Mouse (Mus musculus): Measurements from ENCODE around the gene Fuca1. TPM values are rescaled to one million over a fixed set of nuclear protein-coding genes. Genes with fewer than 3 reads are reported as not detected.
"Not testable (repeated sequence)": the region's sequence is repeated elsewhere in the genome, so short reads cannot be mapped to it uniquely, and the experiment has no call there.

Gene Fuca1
- total RNA-seq, 2 experiments from 2014 or later = 46.8 to 47.9 TPM

GRCm38 (mm10) chr4:135913433-135913832, 7.1 kb upstream of the Fuca1 start:
- intact Hi-C loops (cut with DNase I) = no loop called here
- no peak for DNase-seq (ENCODE audit: extremely low spot score in 1 of 2, low spot score in 2 of 2)

DNA sequence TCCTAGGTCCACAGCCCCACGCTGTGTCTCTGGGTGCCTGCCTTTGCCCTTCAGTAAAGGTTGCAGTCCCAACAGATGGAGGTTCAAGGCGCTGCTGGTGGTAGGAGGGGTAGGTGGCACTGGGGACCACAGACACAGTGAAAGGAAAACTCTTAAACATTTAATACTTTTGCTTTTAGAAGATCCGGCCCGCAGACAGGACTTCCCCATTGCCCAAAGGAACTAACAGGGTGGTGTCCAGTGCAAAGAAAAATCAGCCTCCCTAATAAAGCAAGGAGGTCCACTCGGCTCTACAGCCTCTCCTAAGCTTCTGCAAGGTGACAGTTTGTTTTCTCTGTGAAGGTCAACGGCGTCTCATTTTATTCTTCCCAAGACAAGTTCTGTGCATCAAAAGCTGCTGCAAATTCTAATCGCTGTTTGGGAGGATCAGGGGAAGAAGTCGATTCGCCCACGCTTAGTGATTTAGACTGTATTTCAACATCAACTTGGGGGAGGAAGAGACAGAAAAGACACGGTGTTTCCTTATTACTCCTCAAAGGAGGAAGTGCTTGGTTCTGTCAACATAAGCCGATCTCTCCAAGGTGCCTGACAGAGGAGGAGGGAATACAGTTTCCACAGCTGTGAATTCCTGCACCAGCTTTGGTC, 1.8 kb upstream of the Fuca1 start:
- intact Hi-C loops (cut with DNase I) = no loop called here
- no peak for DNase-seq (ENCODE audit: extremely low spot score in 1 of 2, low spot score in 2 of 2)

GRCm38 (mm10) chr4:135919280-135919639, 1.3 kb upstream of the Fuca1 start:
- intact Hi-C loops (cut with DNase I) = no loop called here
- DNase-seq (ENCODE audit: extremely low spot score in 1 of 2, low spot score in 2 of 2) = no peak

DNA sequence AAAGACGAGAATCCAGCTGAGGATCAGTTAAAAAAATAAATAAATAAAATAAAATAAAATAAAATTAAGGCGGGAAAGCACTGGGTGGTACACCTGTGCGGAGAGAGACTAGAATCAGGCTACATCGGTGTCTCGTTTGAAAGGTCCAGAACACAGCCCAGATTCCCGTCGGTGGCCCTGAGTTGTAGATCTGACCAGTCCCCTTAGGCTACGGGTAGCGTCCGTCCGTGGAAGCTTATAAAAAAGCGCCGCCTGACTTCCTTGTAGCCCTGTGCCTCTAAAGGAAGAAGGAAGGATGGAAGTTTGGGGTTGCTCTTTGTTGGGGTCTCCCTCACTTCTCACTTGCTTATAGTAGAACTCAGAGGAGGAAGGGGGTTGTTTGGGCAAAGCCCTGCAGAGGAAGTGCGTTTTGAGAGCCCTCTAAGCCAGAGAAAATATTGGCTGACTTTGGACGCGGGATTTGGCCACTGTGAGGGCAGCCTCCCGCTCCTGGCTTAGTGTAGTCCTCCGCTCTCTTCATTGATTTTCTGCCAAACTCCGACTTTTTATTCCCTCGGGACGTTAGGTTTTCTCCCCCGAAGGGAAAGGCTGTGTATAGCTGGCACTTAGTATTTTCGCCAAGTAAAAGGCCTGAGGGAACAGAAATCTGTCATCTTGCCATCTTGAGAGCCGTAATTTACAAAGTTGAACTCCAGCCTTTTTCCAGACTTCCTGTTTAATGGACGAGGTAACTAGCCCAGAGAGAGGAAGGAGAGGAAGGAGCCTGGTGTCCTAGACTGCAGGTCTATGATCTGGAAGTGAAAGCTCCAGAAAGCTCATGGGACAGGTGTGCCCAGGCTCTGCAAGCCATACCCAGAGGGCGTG, 954 bp downstream of the Fuca1 start:
- intact Hi-C loops (cut with DNase I) = loop anchor here (2.0 kb wide), 1 partner anchor 119 kb away; no protein-coding TSS in a partner anchor
- DNase-seq (ENCODE audit: extremely low spot score in 1 of 2, low spot score in 2 of 2) = no peak

GRCm38 (mm10) chr4:135922190-135922589, 1.7 kb downstream of the Fuca1 start:
- intact Hi-C loops (cut with DNase I) = no loop called here
- DNase-seq (ENCODE audit: extremely low spot score in 1 of 2, low spot score in 2 of 2) = no peak

- DNase-seq (ENCODE audit: extremely low spot score in 1 of 2, low spot score in 2 of 2) = no peak
- intact Hi-C loops (cut with DNase I) = no loop called here
Measured at GRCm38 (mm10) chr4:135924418-135924817, 3.9 kb downstream of the Fuca1 start.

- no peak for DNase-seq (ENCODE audit: extremely low spot score in 1 of 2, low spot score in 2 of 2)
- intact Hi-C loops (cut with DNase I) = no loop called here
Measured at GRCm38 (mm10) chr4:135925341-135925740, 4.8 kb downstream of the Fuca1 start.

DNA sequence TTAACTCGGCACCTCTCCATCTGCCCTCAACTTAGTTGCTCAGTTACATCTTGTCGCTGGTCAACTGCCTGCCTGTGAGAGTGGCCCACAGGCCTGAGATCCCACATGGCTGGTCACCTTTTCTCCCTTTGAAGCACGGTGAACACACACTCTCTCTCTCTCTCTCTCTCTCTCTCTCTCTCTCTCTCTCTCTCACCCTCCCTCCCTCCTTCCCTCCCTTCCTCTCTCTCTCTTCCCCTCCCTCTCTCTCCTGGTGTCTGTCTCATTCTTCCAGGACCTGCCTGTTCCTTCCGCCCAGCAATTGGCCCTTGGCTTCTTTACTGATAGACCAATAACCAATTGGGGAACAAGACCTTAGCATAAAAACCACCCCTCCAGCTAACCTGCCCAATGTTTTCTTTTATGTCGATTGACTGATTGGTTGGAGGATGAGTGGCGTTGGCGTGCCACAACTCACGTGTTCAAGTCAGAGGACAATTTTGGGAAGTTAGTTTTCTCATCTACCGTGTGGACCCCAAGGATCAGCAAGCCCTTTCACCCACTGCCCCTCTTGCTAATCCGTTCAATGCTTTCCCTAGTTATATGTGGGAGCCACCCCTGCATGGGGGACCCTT, 5.8 kb downstream of the Fuca1 start:
- intact Hi-C loops (cut with DNase I) = no loop called here
- no peak for DNase-seq (ENCODE audit: extremely low spot score in 1 of 2, low spot score in 2 of 2)

DNA sequence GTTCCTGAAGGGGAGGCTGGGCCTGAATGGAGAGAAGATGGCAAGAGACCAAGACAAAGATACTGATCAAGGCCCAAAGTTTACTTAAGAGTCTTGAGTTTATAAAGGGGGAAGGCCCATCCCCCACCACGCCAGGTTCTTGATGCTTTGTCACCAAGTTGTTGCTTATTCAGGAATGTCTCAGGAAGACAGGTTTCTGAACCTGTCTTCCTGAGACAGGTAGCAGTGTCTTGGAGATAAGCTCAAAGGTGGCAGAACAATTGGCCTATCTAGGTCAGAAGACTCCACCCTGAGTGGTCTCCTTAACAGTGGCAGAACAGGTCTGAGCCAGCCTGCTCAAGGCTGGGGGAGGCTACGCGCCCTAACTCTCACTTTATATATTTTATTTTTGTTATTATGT, 6.3 kb downstream of the Fuca1 start:
- no peak for DNase-seq (ENCODE audit: extremely low spot score in 1 of 2, low spot score in 2 of 2)
- intact Hi-C loops (cut with DNase I) = no loop called here

GRCm38 (mm10) chr4:135928376-135928775, 7.8 kb downstream of the Fuca1 start:
- intact Hi-C loops (cut with DNase I) = no loop called here
- no peak for DNase-seq (ENCODE audit: extremely low spot score in 1 of 2, low spot score in 2 of 2)

DNA sequence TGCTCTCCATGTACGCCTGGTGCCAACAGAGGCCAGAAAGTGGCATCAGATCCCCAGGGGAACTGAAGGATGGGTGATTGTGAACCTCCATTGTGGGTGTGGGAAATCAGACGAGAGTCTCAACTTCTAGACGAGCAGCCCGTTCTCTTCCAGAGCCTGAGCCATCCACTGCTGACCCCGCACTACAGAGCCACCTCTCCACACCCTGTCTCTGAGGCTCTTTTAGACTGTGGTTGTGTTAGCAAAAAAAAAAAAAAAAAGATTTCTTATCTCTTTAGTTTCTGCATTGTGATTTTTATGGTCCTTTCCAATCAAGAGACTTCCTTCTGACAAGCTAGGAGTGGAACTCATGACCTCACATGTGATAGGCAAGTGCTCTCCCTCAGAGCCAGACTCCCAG, 8.9 kb downstream of the Fuca1 start:
- no peak for DNase-seq (ENCODE audit: extremely low spot score in 1 of 2, low spot score in 2 of 2)
- intact Hi-C loops (cut with DNase I) = no loop called here

- intact Hi-C loops (cut with DNase I) = no loop called here
- DNase-seq (ENCODE audit: extremely low spot score in 1 of 2, low spot score in 2 of 2) = no peak
Measured at GRCm38 (mm10) chr4:135929828-135930227, 9.3 kb downstream of the Fuca1 start.

DNA sequence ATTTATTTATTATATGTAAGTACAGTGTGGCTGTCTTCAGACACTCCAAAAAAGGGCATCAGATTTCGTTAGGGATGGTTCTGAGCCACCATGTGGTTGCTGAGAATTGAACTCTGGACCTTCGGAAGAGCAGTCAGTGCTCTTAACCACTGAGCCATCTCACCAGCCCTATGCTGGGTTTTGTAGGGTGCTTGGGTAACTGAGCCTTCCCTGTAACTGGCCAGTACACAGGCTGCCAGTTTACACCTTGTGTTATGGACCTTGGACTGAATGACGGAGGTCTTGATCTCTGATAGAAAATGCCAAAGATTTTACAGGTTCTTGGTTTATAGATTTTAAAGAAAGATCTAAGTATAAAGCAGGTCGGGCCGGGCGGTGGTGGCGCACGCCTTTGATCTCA, 9.7 kb downstream of the Fuca1 start:
- no peak for DNase-seq (ENCODE audit: extremely low spot score in 1 of 2, low spot score in 2 of 2)
- intact Hi-C loops (cut with DNase I) = no loop called here

- intact Hi-C loops (cut with DNase I) = no loop called here
Measured at GRCm38 (mm10) chr4:135931832-135932231, 11.3 kb downstream of the Fuca1 start.

GRCm38 (mm10) chr4:135934708-135935500, 14.4 kb downstream of the Fuca1 start:
- no peak for DNase-seq (ENCODE audit: extremely low spot score in 1 of 2, low spot score in 2 of 2)
- intact Hi-C loops (cut with DNase I) = no loop called here

More at GRCm38 (mm10) chr4:135931832-135932231, 11.3 kb downstream of the Fuca1 start:
- DNase-seq (ENCODE audit: extremely low spot score in 1 of 2, low spot score in 2 of 2) = no peak

GRCm38 (mm10) chr4:135935502-135935901, 15.0 kb downstream of the Fuca1 start:
- DNase-seq (ENCODE audit: extremely low spot score in 1 of 2, low spot score in 2 of 2) = no peak
- intact Hi-C loops (cut with DNase I) = no loop called here

DNA sequence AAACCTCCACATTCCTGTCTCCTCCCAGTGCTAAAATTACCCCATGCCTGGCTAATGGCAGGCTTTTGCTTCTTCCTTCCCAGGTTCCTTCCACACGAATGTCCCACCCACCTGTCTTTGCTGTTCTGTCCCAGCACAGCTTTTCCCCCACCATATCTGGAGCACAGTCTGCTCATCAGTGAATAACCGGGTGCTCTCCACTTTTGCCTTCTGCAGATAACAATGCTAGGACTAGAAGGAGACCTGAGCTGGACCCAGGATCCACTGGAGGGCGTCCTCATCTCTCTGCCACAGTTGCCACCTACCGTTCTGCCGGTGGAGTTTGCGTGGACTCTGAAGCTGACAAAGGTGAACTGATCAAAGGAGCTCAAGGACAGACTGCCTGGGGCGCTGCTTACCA, 18.3 kb downstream of the Fuca1 start:
- DNase-seq (ENCODE audit: extremely low spot score in 1 of 2, low spot score in 2 of 2) = no peak
- intact Hi-C loops (cut with DNase I) = no loop called here

- DNase-seq (ENCODE audit: extremely low spot score in 1 of 2, low spot score in 2 of 2); intact Hi-C loops (cut with DNase I): not testable (repeated sequence)
Measured at GRCm38 (mm10) chr4:135941026-135941425, 20.5 kb downstream of the Fuca1 start.

DNA sequence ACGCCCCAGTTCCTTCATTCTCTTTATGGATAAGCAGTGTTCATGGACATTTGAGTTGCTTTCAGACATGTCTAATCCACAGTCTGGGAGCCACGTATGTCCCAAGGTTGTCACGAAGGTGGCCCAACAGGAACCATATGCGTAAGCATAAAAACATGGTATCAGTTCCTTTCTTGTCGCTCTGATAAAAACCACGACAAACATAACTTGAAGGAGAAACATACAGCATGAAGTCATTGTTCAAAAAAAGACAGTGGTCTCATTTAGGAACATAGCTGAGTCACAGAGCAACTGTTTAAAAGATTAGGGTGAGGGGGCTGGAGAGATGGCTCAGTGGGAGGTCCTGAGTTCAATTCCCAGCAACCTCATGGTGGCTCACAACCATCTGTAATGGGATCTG, 21.7 kb downstream of the Fuca1 start:
- DNase-seq (ENCODE audit: extremely low spot score in 1 of 2, low spot score in 2 of 2) = no peak
- intact Hi-C loops (cut with DNase I) = no loop called here

Data from left cerebral cortex, postnatal 10 days (tissue).